Mouse (Mus musculus) MEL-GATA-1-ER (cell line): ENCODE results near the gene Cers5.
A peak's percentile ranks its signal among the peaks of the same experiment; 100 is the strongest.

ENCODE experiments used
- DNase-seq: peaks from one replicate; pipeline ENCODE4 v3.0.0-alpha.2; 2012; ENCODE audit warnings: low read depth; ENCODE audit errors: extremely low read depth

The Cers5 gene

GRCm38 (mm10) chr15:99725341-99726155 lies 47.1 kb downstream of the Cers5 start, which contains the start of gene Cox14:
Cox14 (plus strand) TSS chr15:99725618.
- DNase-seq = peak; percentile 100

- DNase-seq = peak; percentile 68
Measured at GRCm38 (mm10) chr15:99724292-99725021, 48.2 kb downstream of the Cers5 start.

GRCm38 (mm10) chr15:99723515-99724291 lies 49.0 kb downstream of the Cers5 start:
- peak; percentile 46 for DNase-seq

GRCm38 (mm10) chr15:99723120-99723514 lies 49.6 kb downstream of the Cers5 start:
- DNase-seq = no peak

GRCm38 (mm10) chr15:99721921-99722743 lies 50.6 kb downstream of the Cers5 start:
- no peak for DNase-seq

GRCm38 (mm10) chr15:99719865-99720264 lies 52.8 kb downstream of the Cers5 start:
- DNase-seq = no peak

GRCm38 (mm10) chr15:99718461-99719021 lies 54.1 kb downstream of the Cers5 start:
- DNase-seq = no peak

GRCm38 (mm10) chr15:99717386-99718334 lies 55.0 kb downstream of the Cers5 start, which contains the start of gene Gpd1:
Gpd1 (plus strand) TSS chr15:99717515.
- DNase-seq = no peak

- DNase-seq = no peak
Measured at GRCm38 (mm10) chr15:99716814-99717213, 55.9 kb downstream of the Cers5 start.

- DNase-seq = no peak
Measured at GRCm38 (mm10) chr15:99715982-99716746, 56.5 kb downstream of the Cers5 start.

- DNase-seq = peak; percentile 59
Measured at GRCm38 (mm10) chr15:99715361-99715865, 57.3 kb downstream of the Cers5 start.

GRCm38 (mm10) chr15:99714858-99715257 lies 57.8 kb downstream of the Cers5 start:
- peak; percentile 82 for DNase-seq

- DNase-seq = no peak
Measured at GRCm38 (mm10) chr15:99714206-99714605, 58.5 kb downstream of the Cers5 start.

- DNase-seq = no peak
Measured at GRCm38 (mm10) chr15:99713569-99713968, 59.1 kb downstream of the Cers5 start.

- DNase-seq = no peak
Measured at GRCm38 (mm10) chr15:99712666-99713559, 59.8 kb downstream of the Cers5 start.

- DNase-seq = no peak
Measured at GRCm38 (mm10) chr15:99711491-99711890, 61.2 kb downstream of the Cers5 start.
